Mouse (Mus musculus) limb, embryonic 11.5 days (tissue): ENCODE measurements around the gene Gdf10. TPM values are rescaled to one million over a fixed set of nuclear protein-coding genes. Genes with fewer than 3 reads are reported as not detected.

Experiments
- ATAC-seq: fragments of 200-750 bp; cut with Nextera tagmentation; 2 replicates; pipeline ENCODE4 v1.8.0; 2017; ENCODE audit warnings: low read depth; ENCODE audit not compliant: insufficient number of reproducible peaks, low FRiP score, low TSS enrichment
- DNase-seq: peaks from one replicate; pipeline ENCODE4 v3.0.0-alpha.2; 2015; ENCODE audit warnings: low spot score
- H3K27ac ChIP-seq: fragments of 300-500 bp; sonication (generic); replicated peaks from 2 replicates; pipeline ENCODE4 v1.5.1; 2014; ENCODE audit warnings: low read depth, mild to moderate bottlenecking, low read length
- H3K27me3 ChIP-seq: fragments of 300-500 bp; sonication (generic); 2 replicates; pipeline ENCODE4 v1.6.1; 2014; ENCODE audit warnings: mild to moderate bottlenecking, low read length, mixed read lengths; ENCODE audit not compliant: control insufficient read depth, insufficient read depth
- H3K36me3 ChIP-seq: fragments of 300-500 bp; sonication (generic); 2 replicates; pipeline ENCODE4 v1.6.1; 2014; ENCODE audit warnings: mild to moderate bottlenecking, low read length, moderate library complexity, mixed read lengths; ENCODE audit not compliant: control insufficient read depth, insufficient read depth
- H3K4me1 ChIP-seq: fragments of 300-500 bp; sonication (generic); 2 replicates; pipeline ENCODE4 v1.6.1; 2014; ENCODE audit warnings: low read length, mixed read lengths; ENCODE audit not compliant: control insufficient read depth, insufficient read depth
- H3K4me2 ChIP-seq: fragments of 300-500 bp; sonication (generic); 2 replicates; pipeline ENCODE4 v1.6.1; 2014; ENCODE audit warnings: low read depth, mild to moderate bottlenecking, moderate library complexity; ENCODE audit not compliant: severe bottlenecking
- H3K4me3 ChIP-seq: fragments of 300-500 bp; sonication (generic); 2 replicates; pipeline ENCODE4 v1.5.1; 2014; ENCODE audit warnings: low read depth, low read length
- H3K9ac ChIP-seq: fragments of 300-500 bp; sonication (generic); 2 replicates; pipeline ENCODE4 v1.6.1; 2014; ENCODE audit warnings: mild to moderate bottlenecking, low read length
- H3K9me3 ChIP-seq: fragments of 300-500 bp; sonication (generic); 2 replicates; pipeline ENCODE4 v1.6.1; 2016; ENCODE audit warnings: low read length; ENCODE audit not compliant: control insufficient read depth
- WGBS: fragments of 180-500 bp; shearing (Covaris S2); extraction: QIAGEN DNeasy Blood & Tissue Kit; methylation state at CpG from one replicate; pipeline ENCODE4 v1.1.7; 2014; 5-methylcytosine and 5-hydroxymethylcytosine counted together
- polyA plus RNA-seq: library from polyadenylated mRNA; unstranded; fragments of >200 nt; fragmentation: Nextera tagmentation; extraction: Ambion mirVana; gene quantifications from 2 replicates; pipeline ENCODE4 v1.2.1, GENCODE M21; 2014

Gdf10 gene
- polyA plus RNA-seq, result 4.9 and 5.3 TPM in 2 replicates

GRCm38 (mm10) chr14:33923168-33924070 is at the start of gene Gdf10:
Gdf10 (plus strand) TSS chr14:33923587.
- Histone ChIP-seq H3K9me3 (no peaks in the 10 kb centered on the region), H3K4me1 (peaks cover 5% of the 10 kb centered on the region; the same call in 1 of the 2 replicates), H3K27ac (no peak within 1 kb of the TSS), H3K4me2 (peak within 1 kb of the TSS; percentile 95), H3K9ac (peak within 1 kb of the TSS; percentile 58), H3K36me3 (no peaks in the 10 kb centered on the region), H3K27me3 (peaks cover 23% of the 10 kb centered on the region), H3K4me3 (peak within 1 kb of the TSS; percentile 56)
- under 1% methylated on average over 59 of the region's 85 CpGs for WGBS
- DNase-seq (peak; percentile 65), ATAC-seq (peak; percentile 67; the same call in 1 of the 2 replicates)

GRCm38 (mm10) chr14:33878826-33879225 is 44.6 kb upstream of the Gdf10 start:
- Histone ChIP-seq H3K9me3 (no peaks in the 10 kb centered on the region), H3K36me3 (no peaks in the 10 kb centered on the region), H3K27ac (no peak overlapping the region), H3K4me2 (no peak overlapping the region), H3K27me3 (no peaks in the 10 kb centered on the region), H3K4me1 (no peaks in the 10 kb centered on the region), H3K4me3 (no peak overlapping the region), H3K9ac (no peak overlapping the region)
- 100% methylated on average over 1 of the region's 1 CpGs for WGBS
- no peak for DNase-seq
- ATAC-seq, result no peak

- DNase-seq (no peak), ATAC-seq (no peak)
- H3K27ac ChIP-seq, result no peak overlapping the region
- no peaks in the 10 kb centered on the region for H3K36me3 ChIP-seq
- H3K9ac ChIP-seq, result no peak overlapping the region
- no peaks in the 10 kb centered on the region for H3K4me1 ChIP-seq
- 89% methylated on average over 3 of the region's 3 CpGs for WGBS
- no peaks in the 10 kb centered on the region for H3K27me3 ChIP-seq
- no peaks in the 10 kb centered on the region for H3K9me3 ChIP-seq
- no peak overlapping the region for H3K4me2 ChIP-seq
- H3K4me3 ChIP-seq, result no peak overlapping the region
Measured at GRCm38 (mm10) chr14:33880236-33880635, 43.2 kb upstream of the Gdf10 start.

- Histone ChIP-seq H3K27me3 (no peaks in the 10 kb centered on the region), H3K4me1 (no peaks in the 10 kb centered on the region), H3K27ac (no peak overlapping the region), H3K4me2 (no peak overlapping the region), H3K9me3 (no peaks in the 10 kb centered on the region), H3K9ac (no peak overlapping the region), H3K36me3 (no peaks in the 10 kb centered on the region), H3K4me3 (no peak overlapping the region)
- DNase-seq (no peak), ATAC-seq (no peak)
- 77% methylated on average over 3 of the region's 3 CpGs for WGBS
Measured at GRCm38 (mm10) chr14:33881471-33881870, 41.9 kb upstream of the Gdf10 start.

GRCm38 (mm10) chr14:33883046-33883445 is 40.3 kb upstream of the Gdf10 start:
- DNase-seq (peak; percentile 37), ATAC-seq (no peak)
- H3K27ac ChIP-seq, result no peak overlapping the region
- H3K9ac ChIP-seq, result no peak overlapping the region
- no peaks in the 10 kb centered on the region for H3K9me3 ChIP-seq
- no peaks in the 10 kb centered on the region for H3K4me1 ChIP-seq
- WGBS, result 21% methylated on average over 4 of the region's 4 CpGs
- no peaks in the 10 kb centered on the region for H3K27me3 ChIP-seq
- H3K4me2 ChIP-seq, result no peak overlapping the region
- no peak overlapping the region for H3K4me3 ChIP-seq
- H3K36me3 ChIP-seq, result no peaks in the 10 kb centered on the region

GRCm38 (mm10) chr14:33885466-33885865 is 37.9 kb upstream of the Gdf10 start:
- ATAC-seq, result no peak
- no peaks in the 10 kb centered on the region for H3K9me3 ChIP-seq
- no peaks in the 10 kb centered on the region for H3K27me3 ChIP-seq
- no peak for DNase-seq
- WGBS, result 83% methylated on average over 11 of the region's 11 CpGs
- no peaks in the 10 kb centered on the region for H3K4me1 ChIP-seq
- no peak overlapping the region for H3K4me3 ChIP-seq
- H3K27ac ChIP-seq, result no peak overlapping the region
- H3K9ac ChIP-seq, result no peak overlapping the region
- no peak overlapping the region for H3K4me2 ChIP-seq
- no peaks in the 10 kb centered on the region for H3K36me3 ChIP-seq

- Histone ChIP-seq H3K4me2 (no peak overlapping the region), H3K36me3 (no peaks in the 10 kb centered on the region), H3K27ac (no peak overlapping the region), H3K9me3 (no peaks in the 10 kb centered on the region), H3K4me3 (no peak overlapping the region), H3K9ac (no peak overlapping the region), H3K4me1 (no peaks in the 10 kb centered on the region), H3K27me3 (no peaks in the 10 kb centered on the region)
- DNase-seq, result no peak
- ATAC-seq, result no peak
- WGBS, result 78% methylated on average over 11 of the region's 11 CpGs
Measured at GRCm38 (mm10) chr14:33888387-33889035, 34.9 kb upstream of the Gdf10 start.

GRCm38 (mm10) chr14:33889971-33890370 is 33.4 kb upstream of the Gdf10 start:
- ATAC-seq (no peak), DNase-seq (no peak)
- H3K36me3 ChIP-seq, result no peaks in the 10 kb centered on the region
- no peak overlapping the region for H3K27ac ChIP-seq
- WGBS, result 75% methylated on average over 3 of the region's 3 CpGs
- no peaks in the 10 kb centered on the region for H3K27me3 ChIP-seq
- H3K4me1 ChIP-seq, result no peaks in the 10 kb centered on the region
- no peak overlapping the region for H3K9ac ChIP-seq
- H3K9me3 ChIP-seq, result no peaks in the 10 kb centered on the region
- H3K4me2 ChIP-seq, result no peak overlapping the region
- no peak overlapping the region for H3K4me3 ChIP-seq
